ENCODE assay signal across 20 mouse cellular contexts in the genomic region with DNA sequence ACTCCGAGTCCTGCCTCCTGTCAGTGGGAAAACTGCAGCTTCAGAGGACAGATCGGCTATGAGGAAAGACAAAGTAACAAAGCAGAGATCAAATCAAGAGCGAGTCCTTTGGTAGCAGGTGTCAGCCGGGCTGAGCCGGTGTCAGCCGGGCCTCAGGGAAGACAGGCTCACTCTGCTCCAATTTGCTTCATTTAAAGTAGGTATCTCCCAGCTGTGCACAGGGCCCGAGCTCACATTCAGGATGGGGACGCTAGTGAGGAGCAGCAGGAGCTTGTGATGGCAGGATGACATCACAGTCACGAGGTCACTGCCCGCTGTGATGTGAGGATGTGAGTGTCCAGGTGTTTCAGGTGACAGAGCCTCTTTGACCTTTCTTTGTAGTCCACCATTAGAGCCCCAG.
A peak's percentile ranks its signal among the peaks of the same experiment; 100 is the strongest.
DNase-seq lines count a peak whose midpoint lies in the region; ATAC-seq and TF ChIP-seq lines count a peak whose summit lies in the region.
"Had no signal": no experiment of that assay in that cellular context is flagged by ENCODE, and none has a peak within 500 bp of the region (broad histone marks: within the 10 kb centered on the region; RNA-seq: fewer than 3 reads in every experiment).

No protein-coding gene starts in this region.

- 65% methylated on average over 10 of the region's 10 CpGs for WGBS in hindbrain, embryonic 11.5 days
- 56% methylated on average over 10 of the region's 10 CpGs for WGBS in hindbrain, postnatal 0 days
- WGBS in midbrain, embryonic 10.5 days: 82% methylated on average over 10 of the region's 10 CpGs
- WGBS in midbrain, postnatal 0 days: 62% methylated on average over 10 of the region's 10 CpGs

- H3K27me3 ChIP-seq in hindbrain, embryonic 11.5 days (ENCODE audit: control insufficient read depth, insufficient read depth, low read length): no peaks in the 10 kb centered on the region
- no peaks in the 10 kb centered on the region for H3K27me3 ChIP-seq in hindbrain, postnatal 0 days (ENCODE audit: insufficient read depth, low read length)
- no peaks in the 10 kb centered on the region for H3K27me3 ChIP-seq in midbrain, embryonic 10.5 days (ENCODE audit: low read depth, poor library complexity, severe bottlenecking)
- H3K27me3 ChIP-seq in midbrain, postnatal 0 days (ENCODE audit: insufficient read depth, low read length): peaks cover 5% of the 10 kb centered on the region; the same call in 1 of the 2 replicates
- H3K27me3 ChIP-seq: CH12.LX; forebrain, embryonic 13.5 days had no signal

- no peaks in the 10 kb centered on the region for H3K36me3 ChIP-seq in hindbrain, embryonic 11.5 days (ENCODE audit: control insufficient read depth, insufficient read depth, low read length)
- H3K36me3 ChIP-seq in hindbrain, postnatal 0 days (ENCODE audit: insufficient read depth, low read length): no peaks in the 10 kb centered on the region
- H3K36me3 ChIP-seq in midbrain, embryonic 10.5 days: no peaks in the 10 kb centered on the region
- H3K36me3 ChIP-seq in midbrain, postnatal 0 days (ENCODE audit: insufficient read depth, low read length): no peaks in the 10 kb centered on the region
- H3K36me3 ChIP-seq: forebrain, embryonic 10.5 days had no signal

- H3K4me1 ChIP-seq in hindbrain, embryonic 11.5 days (replicated peaks; ENCODE audit: control insufficient read depth, insufficient read depth, low read length): no peaks in the 10 kb centered on the region
- H3K4me1 ChIP-seq in hindbrain, postnatal 0 days (ENCODE audit: insufficient read depth, low read length): no peaks in the 10 kb centered on the region; the same call in 1 of the 2 replicates
- H3K4me1 ChIP-seq in midbrain, embryonic 10.5 days: 0 out of 2 replicates have a peak, but pooled peaks cover 4% of the 10 kb centered on the region
- H3K4me1 ChIP-seq in midbrain, postnatal 0 days (ENCODE audit: insufficient read depth, low read length): peaks cover 4% of the 10 kb centered on the region; the same call in 1 of the 2 replicates
- H3K4me1 ChIP-seq: forebrain, embryonic 13.5 days had no signal

- H3K4me3 ChIP-seq in hindbrain, embryonic 11.5 days (ENCODE audit: low read depth, low read length): no peak overlapping the region
- H3K4me3 ChIP-seq in hindbrain, postnatal 0 days (ENCODE audit: low read length): no peak overlapping the region
- no peak overlapping the region for H3K4me3 ChIP-seq in midbrain, embryonic 10.5 days
- H3K4me3 ChIP-seq in midbrain, postnatal 0 days (ENCODE audit: low read depth, low read length): no peak overlapping the region
- H3K4me3 ChIP-seq: forebrain, embryonic 10.5 days; forebrain, embryonic 13.5 days; gastrocnemius, adult 2 months had no signal

- TF ChIP-seq POLR2A in brain, embryonic 14.5 days (IDR thresholded peaks at IDR 0.05; ENCODE audit: borderline replicate concordance, extremely low read depth, insufficient read depth, insufficient read length, poor library complexity, severe bottlenecking): no peak

- no peaks in the 10 kb centered on the region for H3K9me3 ChIP-seq in hindbrain, embryonic 11.5 days (ENCODE audit: control insufficient read depth, low read length)
- H3K9me3 ChIP-seq in hindbrain, postnatal 0 days (ENCODE audit: low read length): no peaks in the 10 kb centered on the region
- no peaks in the 10 kb centered on the region for H3K9me3 ChIP-seq in midbrain, embryonic 10.5 days (replicated peaks)
- no peaks in the 10 kb centered on the region for H3K9me3 ChIP-seq in midbrain, postnatal 0 days (ENCODE audit: low read length)
- H3K9me3 ChIP-seq: forebrain, embryonic 10.5 days; forebrain, embryonic 13.5 days had no signal

- no peak overlapping the region for H3K9ac ChIP-seq in hindbrain, embryonic 11.5 days (ENCODE audit: low read depth, low read length)
- no peak overlapping the region for H3K9ac ChIP-seq in hindbrain, postnatal 0 days (replicated peaks; ENCODE audit: low read length)
- H3K9ac ChIP-seq in midbrain, postnatal 0 days (replicated peaks; ENCODE audit: low read length, poor library complexity, severe bottlenecking): no peak overlapping the region
- H3K9ac ChIP-seq: forebrain, embryonic 13.5 days had no signal

- peak; percentile 51 for ATAC-seq in hindbrain, embryonic 11.5 days (ENCODE audit: low FRiP score)
- ATAC-seq in hindbrain, postnatal 0 days: no peak
- ATAC-seq in midbrain, postnatal 0 days (ENCODE audit: low FRiP score): no peak
- ATAC-seq: activated CD4-positive, CD25-positive, alpha-beta regulatory T cell, adult 4 months; forebrain, embryonic 13.5 days; forebrain, embryonic 16.5 days had no signal

- no peak overlapping the region for H3K4me2 ChIP-seq in hindbrain, embryonic 11.5 days (replicated peaks; ENCODE audit: low read depth, low read length)
- no peak overlapping the region for H3K4me2 ChIP-seq in hindbrain, postnatal 0 days (ENCODE audit: low read depth, low read length)
- H3K4me2 ChIP-seq in midbrain, postnatal 0 days (ENCODE audit: low read depth, low read length, poor library complexity, severe bottlenecking): no peak overlapping the region
- H3K4me2 ChIP-seq: forebrain, embryonic 13.5 days; heart, embryonic 11.5 days had no signal

- no peak for TF ChIP-seq CTCF in hindbrain, postnatal 0 days (IDR thresholded peaks at IDR 0.05; ENCODE audit: low read depth)
- TF ChIP-seq CTCF in midbrain, postnatal 0 days (IDR thresholded peaks at IDR 0.05): no peak
- no peak for TF ChIP-seq CTCF in brain, embryonic 14.5 days (IDR thresholded peaks at IDR 0.05; ENCODE audit: borderline replicate concordance, extremely low read depth, insufficient read depth, insufficient read length)

- no peak overlapping the region for H3K27ac ChIP-seq in hindbrain, embryonic 11.5 days (ENCODE audit: low read depth, low read length)
- H3K27ac ChIP-seq in hindbrain, postnatal 0 days: no peak overlapping the region
- 0 out of 2 replicates have a peak overlapping the region, but pooled peaks have one; percentile 28 for H3K27ac ChIP-seq in midbrain, embryonic 10.5 days (replicated peaks)
- no peak overlapping the region for H3K27ac ChIP-seq in midbrain, postnatal 0 days (ENCODE audit: low read depth, low read length)
- H3K27ac ChIP-seq: forebrain, embryonic 10.5 days; forebrain, embryonic 13.5 days; gastrocnemius, adult 2 months had no signal

- peak; percentile 23 for DNase-seq in hindbrain, embryonic 11.5 days (ENCODE audit: low spot score)
- DNase-seq in hindbrain, postnatal 0 days (ENCODE audit: low spot score): no peak
- no peak for DNase-seq in midbrain, embryonic 10.5 days (ENCODE audit: low spot score)
- DNase-seq in midbrain, postnatal 0 days (ENCODE audit: low spot score): no peak
- DNase-seq in retina, postnatal 1 day: peak; percentile 31
- DNase-seq in retina, embryonic 14.5 days (ENCODE audit: low spot score): no peak
- peak; percentile 38 for DNase-seq in brain, embryonic 14.5 days (ENCODE audit: low read depth)
- DNase-seq in layer of hippocampus, postnatal 25 days (ENCODE audit: extremely low spot score in 1 of 2, low spot score in 1 of 2): no peak
- DNase-seq: adrenal gland, adult 8-10 months; adrenal gland, postnatal 25 days; cerebellum, postnatal 14 days; gastrocnemius, adult 2 months; gastrocnemius, postnatal 14 days; heart, adult 11 months had no signal

Comparison
In these comparisons a context has a peak if more than half of its experiments do, and no peak if none do; other contexts are left out.
1. DNase-seq: peak in hindbrain, embryonic 11.5 days (single experiment), retina, postnatal 1 day (single experiment) and brain, embryonic 14.5 days (single experiment); none in hindbrain, postnatal 0 days (single experiment), midbrain, embryonic 10.5 days (single experiment), midbrain, postnatal 0 days (single experiment), retina, embryonic 14.5 days (single experiment) and layer of hippocampus, postnatal 25 days (0 of 2).